Mouse (Mus musculus) heart, postnatal 10 days (tissue): ENCODE data around the gene Snd1. TPM values are rescaled to one million over a fixed set of nuclear protein-coding genes. Genes with fewer than 3 reads are reported as not detected.
"Not testable (repeated sequence)": the region's sequence is repeated elsewhere in the genome, so short reads cannot be mapped to it uniquely, and the experiment has no call there.

Experiments used
- DNase-seq, 2 experiments: peaks; one replicate each; pipeline ENCODE4 v3.0.0; 2021
- intact Hi-C: fragments of 180-260 bp; cut with DNase I; formaldehyde crosslinking; loops from one replicate; pipeline ENCODE4 v1.15.1; 2025
- total RNA-seq, 2 experiments: library from RNA; stranded (reverse); gene quantifications; 2 replicates each; pipeline ENCODE4 v1.2.3; 2021

The Snd1 gene
- total RNA-seq, 2 experiments from 2014 or later, result 91.2 to 105 TPM

- DNase-seq, result no peak
- intact Hi-C loops, result no loop called here
Observed at GRCm38 (mm10) chr6:28480752-28481492, 6.0 kb downstream of the Snd1 start.

DNA sequence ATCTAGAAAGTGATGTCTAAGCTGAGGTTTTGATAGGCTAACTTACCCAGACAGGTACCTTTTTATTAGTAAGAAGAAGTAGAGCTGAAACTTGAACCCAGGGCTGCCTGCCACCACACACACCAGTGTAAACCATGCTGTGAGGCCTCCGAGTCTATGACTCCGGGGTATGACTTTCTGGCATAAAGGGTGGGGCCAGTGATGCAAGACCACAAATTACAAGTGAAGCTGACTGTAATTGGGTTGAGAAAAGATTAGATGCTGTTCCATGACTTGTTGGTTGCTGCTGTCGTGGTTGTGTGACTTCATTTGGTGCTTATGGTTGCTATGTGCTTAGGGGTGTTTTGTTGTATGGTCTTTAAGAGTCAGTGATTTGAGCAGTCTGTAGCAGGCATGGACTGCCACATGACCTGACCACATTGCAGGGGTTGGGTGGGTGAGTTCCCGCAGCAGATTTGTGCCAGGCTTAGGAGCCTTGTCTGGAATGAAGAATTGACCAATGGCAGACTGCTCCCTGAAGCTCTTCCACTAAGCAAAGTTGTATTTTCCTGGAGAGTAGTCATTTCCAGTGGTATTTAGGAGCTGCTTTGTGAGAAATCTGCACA, 7.9 kb downstream of the Snd1 start:
- no peak for DNase-seq
- intact Hi-C loops, result no loop called here

DNA sequence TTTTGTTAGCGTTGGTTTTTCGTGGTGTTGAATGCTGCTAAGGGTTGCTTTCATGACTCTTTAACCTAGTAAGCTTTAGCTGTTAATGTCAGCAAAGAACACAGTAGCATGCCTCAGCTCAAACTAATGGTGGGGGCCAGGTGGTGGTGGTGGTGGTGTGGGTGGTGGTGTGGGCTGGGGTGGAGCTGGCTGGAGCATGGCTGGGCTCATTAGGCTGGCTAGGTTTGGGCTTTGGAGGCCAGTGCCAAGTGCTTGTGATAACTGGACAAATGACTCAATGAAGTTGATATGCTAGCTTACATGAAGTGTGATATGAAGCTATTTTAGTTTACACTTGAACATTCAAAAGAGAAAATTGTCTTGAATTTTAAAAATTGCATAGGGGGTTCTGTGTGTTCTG, 11.1 kb downstream of the Snd1 start:
- DNase-seq, result peak; percentile 76 to 83
- intact Hi-C loops, result no loop called here

GRCm38 (mm10) chr6:28486471-28486870, 11.5 kb downstream of the Snd1 start:
- DNase-seq, result no peak
- intact Hi-C loops, result no loop called here

DNA sequence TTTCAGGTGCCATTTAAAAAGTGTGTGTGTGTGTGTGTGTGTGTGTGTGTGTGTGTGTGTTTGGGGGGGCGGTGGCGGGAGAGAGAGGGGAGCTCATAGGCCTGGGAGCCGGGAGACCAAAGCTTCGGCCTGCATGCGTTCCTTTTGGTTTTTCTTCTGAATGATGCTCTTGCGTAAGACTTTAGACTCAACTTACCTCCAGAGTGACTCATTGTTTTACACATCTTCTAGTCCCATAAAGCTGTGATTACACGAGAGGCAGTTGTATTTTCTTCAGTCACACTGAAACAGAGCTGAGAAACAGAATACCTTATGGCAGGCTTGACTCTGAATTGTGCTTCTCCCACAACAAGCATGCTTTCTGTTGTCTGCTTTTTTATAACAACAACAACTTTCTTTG, 12.0 kb downstream of the Snd1 start:
- no peak for DNase-seq
- intact Hi-C loops, result no loop called here

GRCm38 (mm10) chr6:28488204-28488851, 13.4 kb downstream of the Snd1 start:
- intact Hi-C loops, result no loop called here
- no peak for DNase-seq

GRCm38 (mm10) chr6:28490612-28491011, 15.7 kb downstream of the Snd1 start:
- intact Hi-C loops, result no loop called here
- DNase-seq, result no peak

GRCm38 (mm10) chr6:28491198-28491597, 16.3 kb downstream of the Snd1 start:
- intact Hi-C loops, result no loop called here

GRCm38 (mm10) chr6:28497837-28498236, 22.9 kb downstream of the Snd1 start:
- peak; percentile 33 to 47 for DNase-seq

More at GRCm38 (mm10) chr6:28491198-28491597, 16.3 kb downstream of the Snd1 start:
- DNase-seq, result no peak

GRCm38 (mm10) chr6:28502576-28502975, 27.6 kb downstream of the Snd1 start:
- intact Hi-C loops, result no loop called here
- no peak for DNase-seq

More at GRCm38 (mm10) chr6:28497837-28498236, 22.9 kb downstream of the Snd1 start:
- intact Hi-C loops, result no loop called here

GRCm38 (mm10) chr6:28503148-28503547, 28.2 kb downstream of the Snd1 start:
- no peak for DNase-seq
- intact Hi-C loops, result no loop called here

- intact Hi-C loops, result no loop called here
Observed at GRCm38 (mm10) chr6:28504611-28505010, 29.7 kb downstream of the Snd1 start.

GRCm38 (mm10) chr6:28507759-28508158, 32.8 kb downstream of the Snd1 start:
- intact Hi-C loops, result no loop called here
- DNase-seq, result no peak

More at GRCm38 (mm10) chr6:28504611-28505010, 29.7 kb downstream of the Snd1 start:
- no peak for DNase-seq

DNA sequence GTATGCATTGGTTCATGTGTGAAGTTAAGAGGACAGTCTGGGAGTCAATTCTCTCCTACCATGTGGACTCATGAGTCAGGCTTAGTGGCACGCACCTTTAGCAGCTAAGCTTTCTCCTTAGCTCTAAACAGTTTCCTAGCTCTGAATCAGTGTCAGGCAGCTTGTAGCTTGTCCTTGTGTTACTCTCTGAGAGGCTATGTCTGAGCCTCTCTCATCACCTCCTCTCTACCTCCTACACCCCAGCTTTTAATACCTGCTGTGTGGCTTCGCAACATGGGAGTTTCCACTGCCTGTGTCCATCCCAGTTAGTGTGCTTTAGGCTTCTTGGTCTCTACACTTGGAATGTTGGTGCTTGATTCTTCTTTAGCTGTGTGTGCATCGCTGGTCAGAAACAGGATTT, 39.3 kb downstream of the Snd1 start:
- intact Hi-C loops, result no loop called here
- DNase-seq, result no peak

DNA sequence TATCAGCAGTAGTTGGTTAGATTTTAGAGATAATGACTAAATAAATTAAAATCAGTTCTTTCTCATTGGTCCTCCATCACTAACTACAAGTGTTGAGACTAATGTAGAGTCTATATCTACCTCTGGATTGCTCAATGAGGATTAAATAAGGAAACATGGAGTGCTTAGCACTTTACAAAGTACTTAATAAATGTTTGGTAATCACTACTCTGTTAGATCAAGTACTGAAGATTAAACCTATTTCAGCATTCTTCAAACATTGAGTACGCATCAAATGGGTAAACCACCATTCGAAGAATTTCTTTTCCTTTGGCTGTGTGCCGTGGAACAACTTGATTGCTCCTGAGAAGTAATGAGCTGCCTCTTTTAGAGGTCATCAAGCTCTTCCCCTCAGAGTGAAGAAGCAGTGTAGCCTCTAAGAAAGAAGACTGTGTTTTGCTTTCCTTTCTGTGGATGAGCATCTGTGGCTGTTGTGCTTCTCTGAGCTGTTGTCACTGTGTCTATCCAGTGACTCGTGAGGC, 40.0 kb downstream of the Snd1 start:
- intact Hi-C loops, result no loop called here
- DNase-seq, result no peak

DNA sequence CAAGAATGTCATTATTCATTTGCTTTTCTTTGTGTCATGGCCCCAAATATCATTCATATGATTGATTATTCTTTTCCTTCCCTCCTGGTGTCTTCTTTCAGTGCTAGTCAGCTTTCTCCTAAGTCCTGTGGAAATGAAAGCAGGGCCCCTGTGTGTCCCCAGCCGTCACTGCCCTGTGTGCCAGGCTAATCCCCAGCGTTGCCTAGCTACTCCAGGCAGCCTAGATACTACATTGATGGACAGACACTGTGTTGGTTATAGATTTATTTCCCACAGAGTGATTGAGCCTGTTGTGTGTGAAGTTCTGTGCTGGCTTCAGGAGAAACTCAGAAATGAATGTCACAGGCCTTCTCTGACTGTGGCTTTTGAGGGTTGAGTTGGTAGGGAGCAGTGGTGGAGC, 41.7 kb downstream of the Snd1 start:
- intact Hi-C loops, result no loop called here
- DNase-seq, result no peak

GRCm38 (mm10) chr6:28517050-28517449, 42.1 kb downstream of the Snd1 start:
- DNase-seq, result no peak
- intact Hi-C loops, result no loop called here

DNA sequence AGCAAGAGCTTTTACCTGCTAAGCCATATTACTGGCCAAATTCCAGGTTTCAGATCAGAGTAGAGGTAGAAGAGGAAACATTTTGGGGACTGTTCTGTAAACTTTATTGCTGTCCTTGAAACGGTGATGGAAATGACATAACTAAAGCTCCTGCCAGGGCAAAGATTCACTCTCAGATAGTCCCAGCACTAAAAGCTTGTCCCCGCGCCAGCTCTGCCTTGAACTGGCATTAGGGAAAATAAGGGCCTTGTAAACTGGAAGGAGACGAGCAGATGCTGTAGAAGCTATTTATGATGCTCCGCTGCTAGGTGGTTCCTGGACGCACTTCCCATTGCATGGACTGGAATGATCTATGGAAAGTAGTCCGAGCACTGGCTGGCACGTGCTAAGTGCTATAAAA, 44.5 kb downstream of the Snd1 start:
- intact Hi-C loops, result no loop called here
- no peak for DNase-seq

DNA sequence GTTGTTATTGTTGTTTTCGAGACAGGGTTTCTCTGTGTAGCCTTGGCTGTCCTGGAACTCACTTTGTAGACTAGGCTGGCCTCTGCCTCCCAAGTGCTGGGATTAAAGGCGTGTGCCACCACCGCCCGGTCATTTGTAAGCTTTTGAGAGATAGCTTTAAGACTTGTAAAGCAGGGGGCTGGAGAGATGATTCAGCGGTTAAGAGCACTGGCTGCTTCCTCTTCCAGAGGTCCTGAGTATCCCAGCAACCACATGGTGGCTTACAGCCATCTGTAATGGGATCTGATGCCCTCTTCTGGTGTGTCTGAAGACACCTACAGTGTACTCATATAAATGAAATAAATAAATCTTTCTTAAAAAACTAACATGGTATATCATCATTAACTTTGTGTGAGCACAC, 45.8 kb downstream of the Snd1 start:
- DNase-seq, intact Hi-C loops: not testable (repeated sequence)

- DNase-seq, result no peak
- intact Hi-C loops, result no loop called here
Observed at GRCm38 (mm10) chr6:28521416-28521815, 46.5 kb downstream of the Snd1 start.

- no peak for DNase-seq
- intact Hi-C loops, result no loop called here
Observed at GRCm38 (mm10) chr6:28525589-28525988, 50.6 kb downstream of the Snd1 start.

GRCm38 (mm10) chr6:28527459-28527858, 52.5 kb downstream of the Snd1 start:
- intact Hi-C loops, result no loop called here
- DNase-seq, result no peak
